Mouse (Mus musculus) cerebellum, adult 2 months (tissue): ENCODE results near the gene Tmem258.

Source experiments
- CTCF ChIP-seq: fragments of 200-500 bp; IDR thresholded peaks from 2 replicates; pipeline ENCODE4 v1.5.1; 2011; ENCODE audit warnings: low read depth, mild to moderate bottlenecking, control low read depth, low read length, moderate library complexity, borderline replicate concordance; ENCODE audit not compliant: insufficient read depth
- POLR2A ChIP-seq: fragments of 200-500 bp; IDR thresholded peaks from 2 replicates; pipeline ENCODE4 v1.6.1; 2011; ENCODE audit warnings: low read length, control low read depth, borderline replicate concordance; ENCODE audit not compliant: insufficient read depth

- TF ChIP-seq POLR2A (no peak), CTCF (no peak)
These were observed 27.3 kb upstream of the Tmem258 start for GRCm38 (mm10) chr19:10176477-10176876.
